31 mouse cellular contexts compared by ENCODE assay signal in the genomic region with DNA sequence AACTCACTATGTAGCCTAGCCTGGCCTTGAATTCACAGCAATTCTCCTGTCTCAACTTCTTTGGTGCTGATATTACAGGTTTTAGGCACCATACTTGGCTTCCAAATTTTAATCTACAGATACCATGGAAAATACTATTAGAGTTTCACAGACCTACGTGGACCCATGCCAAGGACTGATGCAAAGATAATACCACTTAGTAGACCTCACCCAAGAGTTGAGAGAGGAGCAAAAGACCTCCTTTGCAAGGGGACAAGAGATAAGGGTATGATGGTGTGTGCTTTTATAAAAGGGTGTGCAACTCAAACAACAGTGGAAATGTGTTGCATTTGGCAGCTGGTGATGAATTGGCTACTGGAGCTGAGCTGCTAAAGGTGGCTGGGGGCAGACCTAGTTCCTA.
"Had no signal": no experiment of that assay in that cellular context is flagged by ENCODE, and none has a peak within 500 bp of the region (broad histone marks: within the 10 kb centered on the region; RNA-seq: fewer than 3 reads in every experiment).

No protein-coding gene starts in this region.

- H3K27ac ChIP-seq: heart, embryonic 10.5 days; heart, embryonic 13.5 days; heart, embryonic 15.5 days; hindbrain, embryonic 10.5 days; hindbrain, embryonic 12.5 days; hindbrain, embryonic 13.5 days; hindbrain, embryonic 14.5 days; hindbrain, embryonic 15.5 days; hindbrain, postnatal 0 days; intestine, embryonic 15.5 days; kidney, embryonic 15.5 days; kidney, postnatal 0 days; layer of hippocampus, adult 2 months; left cerebral cortex, adult 2 months had no signal

- DNase-seq: heart, postnatal 10 days; heart, postnatal 14 days; heart, postnatal 36 days; heart, postnatal 4 days; kidney, adult 11 months; kidney, adult 18-20 months; kidney, adult 2 months; kidney, adult 8-10 months; kidney, adult 9 months; kidney, postnatal 10 days; kidney, postnatal 14 days; kidney, postnatal 25 days; kidney, postnatal 36 days; kidney, postnatal 4 days; layer of hippocampus, adult 9-11 months; layer of hippocampus, postnatal 36 days had no signal

- H3K9ac ChIP-seq: heart, embryonic 12.5 days; heart, embryonic 13.5 days; heart, embryonic 15.5 days; hindbrain, embryonic 12.5 days; hindbrain, embryonic 13.5 days; hindbrain, embryonic 14.5 days; hindbrain, embryonic 15.5 days; intestine, embryonic 15.5 days; kidney, embryonic 15.5 days had no signal

- H3K4me1 ChIP-seq: heart, embryonic 10.5 days; heart, embryonic 12.5 days; heart, embryonic 13.5 days; heart, embryonic 15.5 days; hindbrain, embryonic 10.5 days; hindbrain, embryonic 12.5 days; hindbrain, embryonic 13.5 days; hindbrain, embryonic 15.5 days; intestine, embryonic 15.5 days; kidney, embryonic 15.5 days had no signal

- H3K36me3 ChIP-seq: heart, embryonic 10.5 days; heart, embryonic 12.5 days; heart, embryonic 13.5 days; heart, embryonic 15.5 days; hindbrain, embryonic 10.5 days; hindbrain, embryonic 12.5 days; hindbrain, embryonic 13.5 days; hindbrain, embryonic 15.5 days; intestine, embryonic 15.5 days; kidney, embryonic 15.5 days had no signal

- H3K27me3 ChIP-seq: heart, embryonic 12.5 days; heart, embryonic 13.5 days; heart, embryonic 15.5 days; hindbrain, embryonic 12.5 days; hindbrain, embryonic 13.5 days; hindbrain, embryonic 15.5 days; intestine, embryonic 15.5 days; kidney, embryonic 15.5 days had no signal

- H3K4me3 ChIP-seq: heart, embryonic 10.5 days; heart, embryonic 12.5 days; heart, embryonic 13.5 days; heart, embryonic 15.5 days; hindbrain, embryonic 10.5 days; hindbrain, embryonic 12.5 days; hindbrain, embryonic 13.5 days; hindbrain, embryonic 15.5 days; intestine, embryonic 15.5 days; kidney, embryonic 15.5 days; layer of hippocampus, adult 2 months; left cerebral cortex, adult 2 months had no signal

- H3K9me3 ChIP-seq: heart, embryonic 10.5 days; heart, embryonic 12.5 days; heart, embryonic 13.5 days; heart, embryonic 15.5 days; hindbrain, embryonic 10.5 days; hindbrain, embryonic 12.5 days; hindbrain, embryonic 13.5 days; hindbrain, embryonic 15.5 days; intestine, embryonic 15.5 days; kidney, embryonic 15.5 days had no signal
